Mouse (Mus musculus): ENCODE results near the gene Tmem230.

DNA sequence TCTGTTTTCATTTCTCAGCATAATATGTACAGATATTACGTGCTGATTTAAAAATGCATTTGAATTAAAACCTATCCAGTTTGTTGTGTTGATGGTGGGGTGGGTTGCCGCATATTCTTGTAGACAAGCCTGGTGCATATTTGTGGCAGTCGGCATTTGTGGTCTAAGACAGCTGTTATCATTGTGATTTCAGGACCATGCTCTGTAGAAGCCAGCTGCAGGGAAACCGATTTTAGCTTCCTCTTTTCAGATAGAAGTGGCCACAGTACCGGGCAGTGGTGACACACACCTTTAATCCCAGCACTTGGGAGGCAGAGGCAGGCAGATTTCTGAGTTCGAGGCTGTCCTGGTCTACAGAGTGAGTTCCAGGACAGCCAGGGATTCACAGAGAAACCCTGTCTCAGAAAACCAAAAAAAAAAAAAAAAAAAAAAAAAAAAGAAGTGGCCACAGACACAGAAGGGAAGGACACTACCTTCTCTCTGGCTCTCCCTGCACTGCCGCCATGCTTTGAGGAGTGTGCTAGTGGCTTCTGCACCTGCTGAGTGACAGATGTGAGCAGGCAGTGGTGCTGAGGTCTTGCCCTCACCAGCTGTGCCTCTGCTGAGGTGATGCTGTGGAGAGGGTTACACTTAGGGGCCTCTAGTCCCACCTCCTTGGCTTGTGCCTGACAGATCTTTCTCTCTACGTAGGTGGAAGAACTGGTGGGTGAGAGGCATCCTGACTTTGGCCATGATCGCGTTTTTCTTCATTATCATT, 46.3 kb upstream of the Tmem230 start:
- TF ChIP-seq CTCF (IDR thresholded peaks at IDR 0.05; ENCODE audit: borderline replicate concordance, insufficient read depth, low read length), result no peak
- TF ChIP-seq POLR2A (IDR thresholded peaks at IDR 0.05; ENCODE audit: low read depth, low read length), result no peak

Measured in embryonic fibroblast, embryonic 13.5 days (primary cell).